Mouse (Mus musculus) stomach, embryonic 16.5 days (tissue): Measurements from ENCODE around the gene Mrpl36. TPM values are rescaled to one million over a fixed set of nuclear protein-coding genes. Genes with fewer than 3 reads are reported as not detected.

Source experiments
- ATAC-seq: fragments of 200-750 bp; cut with Nextera tagmentation; 2 replicates; pipeline ENCODE4 v1.8.0; 2017; ENCODE audit warnings: moderate number of reproducible peaks, moderate TSS enrichment; ENCODE audit not compliant: insufficient read depth, low FRiP score
- H3K27ac ChIP-seq: fragments of 300-500 bp; sonication (generic); 2 replicates; pipeline ENCODE4 v1.5.1; 2014; ENCODE audit warnings: low read length
- H3K27me3 ChIP-seq: fragments of 300-500 bp; sonication (generic); 2 replicates; pipeline ENCODE4 v1.6.1; 2014; ENCODE audit warnings: low read length, control low read depth, mixed read lengths; ENCODE audit not compliant: control insufficient read depth, insufficient read depth
- H3K36me3 ChIP-seq: fragments of 300-500 bp; sonication (generic); 2 replicates; pipeline ENCODE4 v1.6.1; 2014; ENCODE audit warnings: low read length; ENCODE audit not compliant: control insufficient read depth, insufficient read depth
- H3K4me1 ChIP-seq: fragments of 300-500 bp; sonication (generic); 2 replicates; pipeline ENCODE4 v1.6.1; 2014; ENCODE audit warnings: low read length, control low read depth, mixed read lengths; ENCODE audit not compliant: control insufficient read depth, insufficient read depth
- H3K4me2 ChIP-seq: fragments of 300-500 bp; sonication (generic); 2 replicates; pipeline ENCODE4 v1.6.1; 2014; ENCODE audit warnings: low read depth, low read length, mixed read lengths
- H3K4me3 ChIP-seq: fragments of 300-500 bp; sonication (generic); replicated peaks from 2 replicates; pipeline ENCODE4 v1.5.1; 2014; ENCODE audit warnings: mild to moderate bottlenecking, low read length
- H3K9ac ChIP-seq: fragments of 300-500 bp; sonication (generic); 2 replicates; pipeline ENCODE4 v1.6.1; 2014; ENCODE audit warnings: low read length
- H3K9me3 ChIP-seq: fragments of 300-500 bp; sonication (generic); replicated peaks from 2 replicates; pipeline ENCODE4 v1.6.1; 2016; ENCODE audit warnings: low read length, control low read depth; ENCODE audit not compliant: control insufficient read depth
- WGBS: fragments of 180-500 bp; shearing (Covaris S2); extraction: QIAGEN DNeasy Blood & Tissue Kit; methylation state at CpG from one replicate; pipeline ENCODE4 v1.1.7; 2014; 5-methylcytosine and 5-hydroxymethylcytosine counted together
- polyA plus RNA-seq: library from polyadenylated mRNA; unstranded; fragments of >200 nt; fragmentation: Nextera tagmentation; extraction: Ambion mirVana; gene quantifications from 2 replicates; pipeline ENCODE4 v1.2.1, GENCODE M21; 2015

Gene Mrpl36
- polyA plus RNA-seq, 1 experiment from 2014 or later = 122 TPM

- H3K36me3 ChIP-seq = no peaks in the 10 kb centered on the region
- H3K4me1 ChIP-seq = peaks cover 2% of the 10 kb centered on the region
- no peak overlapping the region for H3K4me2 ChIP-seq
- no peak for ATAC-seq
- no peak overlapping the region for H3K4me3 ChIP-seq
- H3K9ac ChIP-seq = no peak overlapping the region
- H3K9me3 ChIP-seq = no peaks in the 10 kb centered on the region
- WGBS = 34% methylated on average over 7 of the region's 7 CpGs
- no peaks in the 10 kb centered on the region for H3K27me3 ChIP-seq
- H3K27ac ChIP-seq = no peak overlapping the region
Measured at GRCm38 (mm10) chr13:73336753-73337152, 8.4 kb downstream of the Mrpl36 start.

GRCm38 (mm10) chr13:73345102-73345890, 17.0 kb downstream of the Mrpl36 start:
- Histone ChIP-seq H3K9me3 (no peaks in the 10 kb centered on the region), H3K4me2 (no peak overlapping the region), H3K27ac (no peak overlapping the region), H3K9ac (no peak overlapping the region), H3K4me3 (no peak overlapping the region), H3K4me1 (no peaks in the 10 kb centered on the region), H3K27me3 (no peaks in the 10 kb centered on the region), H3K36me3 (no peaks in the 10 kb centered on the region)
- no peak for ATAC-seq
- 74% methylated on average over 9 of the region's 9 CpGs for WGBS

- Histone ChIP-seq H3K9ac (no peak overlapping the region), H3K27me3 (no peaks in the 10 kb centered on the region), H3K36me3 (no peaks in the 10 kb centered on the region), H3K9me3 (no peaks in the 10 kb centered on the region), H3K4me3 (no peak overlapping the region), H3K27ac (no peak overlapping the region), H3K4me2 (no peak overlapping the region), H3K4me1 (no peaks in the 10 kb centered on the region)
- ATAC-seq = no peak
- WGBS = 25% methylated on average over 2 of the region's 2 CpGs
Measured at GRCm38 (mm10) chr13:73346131-73346530, 17.8 kb downstream of the Mrpl36 start.

- WGBS = 73% methylated on average over 4 of the region's 4 CpGs
- Histone ChIP-seq H3K4me1 (no peaks in the 10 kb centered on the region), H3K9ac (no peak overlapping the region), H3K27ac (no peak overlapping the region), H3K9me3 (no peaks in the 10 kb centered on the region), H3K4me2 (no peak overlapping the region), H3K4me3 (no peak overlapping the region), H3K27me3 (no peaks in the 10 kb centered on the region), H3K36me3 (no peaks in the 10 kb centered on the region)
- ATAC-seq = no peak
Measured at GRCm38 (mm10) chr13:73346743-73347142, 18.4 kb downstream of the Mrpl36 start.

GRCm38 (mm10) chr13:73347171-73347570, 18.9 kb downstream of the Mrpl36 start:
- 61% methylated on average over 3 of the region's 3 CpGs for WGBS
- Histone ChIP-seq H3K9ac (no peak overlapping the region), H3K4me2 (no peak overlapping the region), H3K4me3 (no peak overlapping the region), H3K4me1 (no peaks in the 10 kb centered on the region), H3K9me3 (no peaks in the 10 kb centered on the region), H3K36me3 (no peaks in the 10 kb centered on the region), H3K27ac (no peak overlapping the region), H3K27me3 (no peaks in the 10 kb centered on the region)
- no peak for ATAC-seq

- no peaks in the 10 kb centered on the region for H3K4me1 ChIP-seq
- no peak for ATAC-seq
- WGBS = 79% methylated on average over 7 of the region's 7 CpGs
- H3K9ac ChIP-seq = no peak overlapping the region
- H3K27ac ChIP-seq = no peak overlapping the region
- no peak overlapping the region for H3K4me2 ChIP-seq
- H3K9me3 ChIP-seq = no peaks in the 10 kb centered on the region
- H3K36me3 ChIP-seq = no peaks in the 10 kb centered on the region
- H3K4me3 ChIP-seq = no peak overlapping the region
- no peaks in the 10 kb centered on the region for H3K27me3 ChIP-seq
Measured at GRCm38 (mm10) chr13:73347922-73348650, 19.8 kb downstream of the Mrpl36 start.

GRCm38 (mm10) chr13:73350741-73351140, 22.4 kb downstream of the Mrpl36 start:
- H3K4me1 ChIP-seq = no peaks in the 10 kb centered on the region
- no peaks in the 10 kb centered on the region for H3K27me3 ChIP-seq
- 74% methylated on average over 9 of the region's 9 CpGs for WGBS
- H3K27ac ChIP-seq = no peak overlapping the region
- no peak for ATAC-seq
- H3K9ac ChIP-seq = no peak overlapping the region
- no peaks in the 10 kb centered on the region for H3K9me3 ChIP-seq
- H3K4me3 ChIP-seq = no peak overlapping the region
- no peaks in the 10 kb centered on the region for H3K36me3 ChIP-seq
- H3K4me2 ChIP-seq = no peak overlapping the region

- Histone ChIP-seq H3K9ac (no peak overlapping the region), H3K4me3 (no peak overlapping the region), H3K27ac (no peak overlapping the region), H3K27me3 (no peaks in the 10 kb centered on the region), H3K4me1 (no peaks in the 10 kb centered on the region), H3K4me2 (no peak overlapping the region), H3K9me3 (no peaks in the 10 kb centered on the region), H3K36me3 (no peaks in the 10 kb centered on the region)
- WGBS = 49% methylated on average over 3 of the region's 3 CpGs
- no peak for ATAC-seq
Measured at GRCm38 (mm10) chr13:73351910-73352309, 23.6 kb downstream of the Mrpl36 start.

GRCm38 (mm10) chr13:73352491-73352890, 24.2 kb downstream of the Mrpl36 start:
- Histone ChIP-seq H3K27ac (no peak overlapping the region), H3K4me2 (no peak overlapping the region), H3K4me1 (no peaks in the 10 kb centered on the region), H3K9ac (no peak overlapping the region), H3K4me3 (no peak overlapping the region), H3K36me3 (no peaks in the 10 kb centered on the region), H3K9me3 (no peaks in the 10 kb centered on the region), H3K27me3 (no peaks in the 10 kb centered on the region)
- no peak for ATAC-seq
